Mouse (Mus musculus): ENCODE data around the gene Rrp9. TPM values are rescaled to one million over a fixed set of nuclear protein-coding genes. Genes with fewer than 3 reads are reported as not detected.
A peak's percentile ranks its signal among the peaks of the same experiment; 100 is the strongest.

Gene Rrp9
- polyA plus RNA-seq, 1 experiment from 2014 or later, result 43.2 TPM

GRCm38 (mm10) chr9:106473081-106473752, 2.5 kb upstream of the Rrp9 start:
- no peaks in the 10 kb centered on the region for H3K27me3 ChIP-seq (ENCODE audit: control insufficient read depth, insufficient read depth, low read length)
- no peak overlapping the region for H3K9ac ChIP-seq (replicated peaks; ENCODE audit: low read length)
- H3K36me3 ChIP-seq (replicated peaks; ENCODE audit: control insufficient read depth, insufficient read depth, low read depth, low read length), result no peaks in the 10 kb centered on the region
- WGBS, result 93% methylated on average over 16 of the region's 16 CpGs
- no peak for ATAC-seq (replicated peaks; ENCODE audit: insufficient number of reproducible peaks, low FRiP score, low TSS enrichment, low read depth)
- H3K9me3 ChIP-seq (replicated peaks; ENCODE audit: control insufficient read depth, low read length), result no peaks in the 10 kb centered on the region
- no peak overlapping the region for H3K4me3 ChIP-seq (ENCODE audit: low read depth, low read length)
- no peak overlapping the region for H3K27ac ChIP-seq (replicated peaks; ENCODE audit: low read depth, low read length)
- peaks cover 10% of the 10 kb centered on the region for H3K4me1 ChIP-seq (ENCODE audit: control insufficient read depth, insufficient read depth, low read length)
- no peak overlapping the region for H3K4me2 ChIP-seq (ENCODE audit: low read depth, low read length)
- no peak for DNase-seq (ENCODE audit: low spot score)

DNA sequence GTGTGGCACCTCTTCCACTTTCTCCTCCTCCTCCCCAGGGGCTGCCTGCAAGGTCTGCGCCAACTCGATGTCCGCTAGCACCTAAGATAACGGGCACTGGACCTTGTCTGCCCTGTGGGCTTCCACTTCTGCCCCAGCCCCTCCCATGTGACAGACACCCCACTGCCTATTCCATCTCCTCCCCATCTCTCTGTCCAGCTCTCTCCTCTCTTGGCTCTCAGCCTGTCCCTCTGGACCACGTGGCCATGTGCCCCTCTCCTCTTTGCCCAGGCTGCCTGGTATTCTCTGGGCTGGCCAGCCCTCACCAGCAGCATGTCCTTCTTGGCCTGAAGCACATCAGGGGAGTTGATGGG, 2.0 kb upstream of the Rrp9 start:
- no peak overlapping the region for H3K27ac ChIP-seq (replicated peaks; ENCODE audit: low read depth, low read length)
- peak overlapping the region; percentile 32; the same call in 1 of the 2 replicates for H3K9ac ChIP-seq (replicated peaks; ENCODE audit: low read length)
- no peaks in the 10 kb centered on the region for H3K9me3 ChIP-seq (replicated peaks; ENCODE audit: control insufficient read depth, low read length)
- no peak overlapping the region for H3K4me3 ChIP-seq (ENCODE audit: low read depth, low read length)
- no peaks in the 10 kb centered on the region for H3K27me3 ChIP-seq (ENCODE audit: control insufficient read depth, insufficient read depth, low read length)
- H3K36me3 ChIP-seq (replicated peaks; ENCODE audit: control insufficient read depth, insufficient read depth, low read depth, low read length), result no peaks in the 10 kb centered on the region
- no peak overlapping the region for H3K4me2 ChIP-seq (ENCODE audit: low read depth, low read length)
- DNase-seq (ENCODE audit: low spot score) (no peak), ATAC-seq (replicated peaks; ENCODE audit: insufficient number of reproducible peaks, low FRiP score, low TSS enrichment, low read depth) (no peak)
- WGBS, result 69% methylated on average over 5 of the region's 5 CpGs
- peaks cover 10% of the 10 kb centered on the region for H3K4me1 ChIP-seq (ENCODE audit: control insufficient read depth, insufficient read depth, low read length)

DNA sequence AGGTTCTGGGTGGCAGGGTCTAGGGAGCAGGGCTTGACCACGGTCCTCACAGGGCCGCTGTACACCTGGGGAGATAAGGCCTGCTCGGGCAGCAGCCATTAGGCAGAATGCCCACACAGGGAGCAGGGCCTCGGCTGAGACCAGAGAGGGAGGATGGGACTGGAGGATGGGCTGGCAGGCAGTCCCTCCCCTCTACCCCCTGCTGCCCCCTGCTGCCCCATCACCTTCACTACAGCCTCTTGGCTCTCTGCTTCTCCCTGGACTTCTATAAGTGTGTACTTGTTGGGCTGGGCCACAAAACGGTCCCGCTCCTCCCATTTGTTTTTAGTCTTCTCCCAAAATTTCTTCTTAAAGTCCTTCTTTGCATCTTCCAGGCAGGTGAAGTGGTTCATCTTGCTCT, 1.3 kb upstream of the Rrp9 start:
- Histone ChIP-seq H3K4me2 (ENCODE audit: low read depth, low read length) (peak overlapping the region; percentile 29; the same call in 1 of the 2 replicates), H3K4me1 (ENCODE audit: control insufficient read depth, insufficient read depth, low read length) (peaks cover 10% of the 10 kb centered on the region)
- DNase-seq (ENCODE audit: low spot score), result peak; percentile 75

GRCm38 (mm10) chr9:106475046-106475445, 717 bp upstream of the Rrp9 start:
- Histone ChIP-seq H3K9ac (replicated peaks; ENCODE audit: low read length) (no peak overlapping the region), H3K9me3 (replicated peaks; ENCODE audit: control insufficient read depth, low read length) (no peaks in the 10 kb centered on the region), H3K36me3 (replicated peaks; ENCODE audit: control insufficient read depth, insufficient read depth, low read depth, low read length) (no peaks in the 10 kb centered on the region), H3K4me3 (ENCODE audit: low read depth, low read length) (no peak overlapping the region), H3K4me2 (ENCODE audit: low read depth, low read length) (no peak overlapping the region), H3K27ac (replicated peaks; ENCODE audit: low read depth, low read length) (no peak overlapping the region), H3K27me3 (ENCODE audit: control insufficient read depth, insufficient read depth, low read length) (no peaks in the 10 kb centered on the region), H3K4me1 (ENCODE audit: control insufficient read depth, insufficient read depth, low read length) (peaks cover 10% of the 10 kb centered on the region)
- WGBS, result 67% methylated on average over 7 of the region's 7 CpGs
- DNase-seq (ENCODE audit: low spot score) (no peak), ATAC-seq (replicated peaks; ENCODE audit: insufficient number of reproducible peaks, low FRiP score, low TSS enrichment, low read depth) (no peak)

More for the DNA sequence above, 1.3 kb upstream of the Rrp9 start:
- H3K36me3 ChIP-seq (replicated peaks; ENCODE audit: control insufficient read depth, insufficient read depth, low read depth, low read length), result no peaks in the 10 kb centered on the region
- WGBS, result 3% methylated on average over 6 of the region's 6 CpGs
- H3K9me3 ChIP-seq (replicated peaks; ENCODE audit: control insufficient read depth, low read length), result no peaks in the 10 kb centered on the region
- no peak; the same call in 1 of the 2 replicates for ATAC-seq (replicated peaks; ENCODE audit: insufficient number of reproducible peaks, low FRiP score, low TSS enrichment, low read depth)
- peak overlapping the region; percentile 32 for H3K9ac ChIP-seq (replicated peaks; ENCODE audit: low read length)
- H3K27ac ChIP-seq (replicated peaks; ENCODE audit: low read depth, low read length), result no peak overlapping the region
- H3K4me3 ChIP-seq (ENCODE audit: low read depth, low read length), result no peak overlapping the region
- H3K27me3 ChIP-seq (ENCODE audit: control insufficient read depth, insufficient read depth, low read length), result no peaks in the 10 kb centered on the region

DNA sequence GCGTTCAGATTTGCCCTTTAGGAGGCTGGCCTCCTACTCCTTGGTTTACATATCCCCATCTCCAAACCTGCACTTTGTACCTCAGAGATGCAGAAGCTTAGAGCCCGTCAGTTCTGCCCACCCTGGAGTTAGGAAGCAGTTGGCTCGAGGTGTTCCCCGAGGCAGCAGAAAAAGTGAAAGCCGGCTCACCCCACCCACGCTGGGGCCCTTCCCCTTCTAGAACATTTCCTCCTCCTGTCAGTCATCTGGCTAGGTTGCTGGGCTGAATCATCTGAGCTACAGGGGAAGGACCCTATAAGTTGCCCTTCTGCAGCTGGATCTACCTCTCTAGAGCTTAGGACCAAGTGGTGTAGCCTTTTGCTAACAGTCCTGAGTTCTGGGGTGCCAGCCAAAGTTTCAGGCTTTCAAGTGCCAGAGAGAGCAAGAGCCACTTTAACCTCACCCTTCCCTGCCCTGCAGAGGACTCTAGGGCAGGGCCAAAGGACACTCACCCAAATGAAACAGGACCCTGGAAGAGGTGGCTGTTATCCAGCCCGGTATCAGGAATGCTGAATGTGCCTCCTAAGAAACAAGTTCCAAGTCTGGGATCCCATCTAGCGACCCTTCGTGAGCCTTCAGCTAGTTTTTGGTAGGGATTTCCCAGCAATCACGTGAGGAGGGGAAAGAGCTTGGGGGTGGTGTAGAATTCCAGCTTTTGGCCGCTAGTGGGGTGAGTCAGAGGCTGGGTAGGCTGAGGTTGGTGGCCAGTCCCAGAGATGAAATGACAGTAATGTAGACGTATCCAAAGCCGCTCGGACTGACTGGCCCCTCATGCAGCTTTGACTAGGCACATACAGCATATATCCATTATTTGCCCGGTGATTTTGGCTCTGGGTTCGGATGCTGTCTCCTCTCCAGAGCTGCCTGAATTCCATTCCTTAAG, 500 bp downstream of the Rrp9 start:
- Histone ChIP-seq H3K9ac (replicated peaks; ENCODE audit: low read length) (peak overlapping the region; percentile 47), H3K27ac (replicated peaks; ENCODE audit: low read depth, low read length) (peak overlapping the region; percentile 47), H3K4me2 (ENCODE audit: low read depth, low read length) (peak overlapping the region; percentile 27), H3K4me1 (ENCODE audit: control insufficient read depth, insufficient read depth, low read length) (peaks cover 10% of the 10 kb centered on the region), H3K36me3 (replicated peaks; ENCODE audit: control insufficient read depth, insufficient read depth, low read depth, low read length) (no peaks in the 10 kb centered on the region; the same call in 1 of the 2 replicates), H3K9me3 (replicated peaks; ENCODE audit: control insufficient read depth, low read length) (no peaks in the 10 kb centered on the region), H3K27me3 (ENCODE audit: control insufficient read depth, insufficient read depth, low read length) (no peaks in the 10 kb centered on the region), H3K4me3 (ENCODE audit: low read depth, low read length) (no peak overlapping the region; the same call in 1 of the 2 replicates)
- WGBS, result 31% methylated on average over 16 of the region's 16 CpGs
- DNase-seq (ENCODE audit: low spot score) (peak; percentile 60), ATAC-seq (replicated peaks; ENCODE audit: insufficient number of reproducible peaks, low FRiP score, low TSS enrichment, low read depth) (peak; percentile 46)

GRCm38 (mm10) chr9:106476924-106477484, 1.2 kb downstream of the Rrp9 start, which contains the start of gene Parp3:
Gene Parp3, minus strand, starts transcription at chr9:106476949.
- Histone ChIP-seq H3K36me3 (replicated peaks; ENCODE audit: control insufficient read depth, insufficient read depth, low read depth, low read length) (no peaks in the 10 kb centered on the region; the same call in 1 of the 2 replicates), H3K27me3 (ENCODE audit: control insufficient read depth, insufficient read depth, low read length) (no peaks in the 10 kb centered on the region), H3K4me3 (ENCODE audit: low read depth, low read length) (peak within 1 kb of the TSS; percentile 66), H3K9ac (replicated peaks; ENCODE audit: low read length) (peak within 1 kb of the TSS; percentile 70), H3K4me2 (ENCODE audit: low read depth, low read length) (peak within 1 kb of the TSS; percentile 83), H3K27ac (replicated peaks; ENCODE audit: low read depth, low read length) (peak within 1 kb of the TSS; percentile 47), H3K9me3 (replicated peaks; ENCODE audit: control insufficient read depth, low read length) (no peaks in the 10 kb centered on the region), H3K4me1 (ENCODE audit: control insufficient read depth, insufficient read depth, low read length) (peaks cover 10% of the 10 kb centered on the region)
- DNase-seq (ENCODE audit: low spot score), result peak; percentile 100
- under 1% methylated on average over 41 of the region's 41 CpGs for WGBS
- ATAC-seq (replicated peaks; ENCODE audit: insufficient number of reproducible peaks, low FRiP score, low TSS enrichment, low read depth), result peak; percentile 98

- Histone ChIP-seq H3K4me3 (ENCODE audit: low read depth, low read length) (peak overlapping the region; percentile 66), H3K27ac (replicated peaks; ENCODE audit: low read depth, low read length) (no peak overlapping the region), H3K36me3 (replicated peaks; ENCODE audit: control insufficient read depth, insufficient read depth, low read depth, low read length) (no peaks in the 10 kb centered on the region; the same call in 1 of the 2 replicates), H3K9ac (replicated peaks; ENCODE audit: low read length) (peak overlapping the region; percentile 70), H3K4me2 (ENCODE audit: low read depth, low read length) (peak overlapping the region; percentile 83), H3K9me3 (replicated peaks; ENCODE audit: control insufficient read depth, low read length) (no peaks in the 10 kb centered on the region), H3K4me1 (ENCODE audit: control insufficient read depth, insufficient read depth, low read length) (peaks cover 10% of the 10 kb centered on the region), H3K27me3 (ENCODE audit: control insufficient read depth, insufficient read depth, low read length) (no peaks in the 10 kb centered on the region)
- DNase-seq (ENCODE audit: low spot score) (no peak), ATAC-seq (replicated peaks; ENCODE audit: insufficient number of reproducible peaks, low FRiP score, low TSS enrichment, low read depth) (no peak)
- WGBS, result 3% methylated on average over 16 of the region's 16 CpGs
Measured at GRCm38 (mm10) chr9:106477649-106478048, 1.9 kb downstream of the Rrp9 start.
